Mouse (Mus musculus): ENCODE measurements around the gene Lman1l. TPM values are rescaled to one million over a fixed set of nuclear protein-coding genes. Genes with fewer than 3 reads are reported as not detected.

Gene Lman1l
- not detected for total RNA-seq (2021)
- long read RNA-seq, experiment 1: 0 reads
- long read RNA-seq, experiment 2: 0 reads

- DNase-seq: no peak
These were observed at the start of gene Lman1l for GRCm38 (mm10) chr9:57620674-57621073. Gene Lman1l (minus strand): TSS chr9:57620774.

- no peak for DNase-seq
These were observed 49.0 kb upstream of the Lman1l start for GRCm38 (mm10) chr9:57669566-57669965.

DNA sequence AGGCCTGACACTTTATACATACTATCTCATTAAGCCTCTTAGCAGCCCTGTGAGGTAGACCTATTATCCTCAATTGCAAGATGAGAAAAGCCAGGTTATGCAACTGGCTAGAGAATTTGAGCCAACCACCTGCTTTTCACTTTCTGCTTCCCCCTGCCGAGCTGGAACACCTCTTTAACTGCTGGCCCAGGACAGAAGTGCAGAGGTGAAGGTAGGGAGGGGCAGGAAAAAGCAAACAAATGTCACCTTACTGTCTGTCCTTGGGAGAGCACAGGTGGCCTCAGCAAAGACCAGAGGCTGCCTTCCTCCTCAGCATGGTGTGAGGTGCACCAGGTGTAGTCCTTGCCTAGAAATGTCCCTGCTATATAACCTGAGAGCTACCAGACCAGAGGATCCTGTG, 47.7 kb upstream of the Lman1l start:
- DNase-seq: no peak

DNA sequence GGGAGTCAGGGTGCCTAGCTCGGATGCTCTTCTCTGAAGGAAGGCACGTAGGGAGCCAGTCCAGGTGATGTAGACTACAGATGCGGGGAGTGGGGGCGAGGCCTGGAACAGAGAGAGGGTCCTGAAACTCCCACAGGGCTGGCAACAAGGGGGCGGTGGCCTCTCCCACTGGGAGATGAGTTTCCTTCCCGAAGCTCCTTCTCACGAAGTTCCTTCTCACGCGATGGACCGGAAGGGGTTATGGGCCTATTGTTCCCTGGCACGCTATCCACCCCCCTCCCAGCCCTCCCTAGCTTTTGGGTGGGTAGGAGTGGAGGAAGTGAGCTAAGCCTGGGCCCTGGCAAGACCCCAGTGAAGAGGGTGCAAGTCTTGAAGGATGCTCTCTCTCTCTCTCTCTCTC, 47.2 kb upstream of the Lman1l start:
- no peak for DNase-seq

DNA sequence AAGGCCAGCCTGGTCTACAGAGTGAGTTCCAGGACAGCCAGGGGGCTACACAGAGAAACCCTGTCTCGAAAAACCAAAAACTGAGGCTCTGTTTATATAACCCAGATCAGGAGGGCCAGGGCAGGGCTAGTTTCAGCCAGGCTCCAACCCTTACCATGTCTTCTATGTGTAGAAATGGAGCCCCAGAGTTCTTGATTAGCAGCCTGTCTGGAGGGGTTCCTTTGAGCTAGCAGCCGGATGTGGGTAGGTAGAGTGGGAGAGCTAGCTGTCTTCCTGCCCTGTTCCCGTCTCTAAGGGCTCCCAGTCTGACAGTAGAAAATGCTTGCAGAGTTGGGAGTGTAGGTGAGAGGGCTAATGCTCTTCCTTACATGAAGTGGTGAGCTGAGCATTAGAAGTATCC, 46.6 kb upstream of the Lman1l start:
- no peak for DNase-seq

DNA sequence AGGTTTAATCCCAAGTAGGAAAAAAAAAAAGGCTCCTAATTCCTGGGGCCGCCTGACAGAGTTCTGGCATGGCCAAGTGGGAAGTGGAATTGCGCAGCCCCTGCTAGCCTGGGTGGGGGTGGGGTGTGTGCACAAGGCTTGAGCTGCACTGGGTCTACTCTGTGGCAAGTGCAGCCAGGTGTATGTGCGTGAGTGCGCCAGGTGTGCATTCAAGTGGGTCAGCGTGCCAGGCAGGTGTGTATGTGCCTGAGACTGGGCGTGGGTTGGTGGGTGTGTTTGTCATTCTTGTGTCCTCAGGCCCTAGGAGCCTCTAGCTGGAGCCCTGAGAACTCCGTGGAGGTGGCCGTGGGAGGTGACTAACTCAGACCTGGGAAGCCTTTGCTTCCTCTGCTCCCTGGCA, 46.0 kb upstream of the Lman1l start:
- no peak for DNase-seq

- DNase-seq: no peak
These were observed 44.0 kb upstream of the Lman1l start for GRCm38 (mm10) chr9:57664616-57665015.

DNA sequence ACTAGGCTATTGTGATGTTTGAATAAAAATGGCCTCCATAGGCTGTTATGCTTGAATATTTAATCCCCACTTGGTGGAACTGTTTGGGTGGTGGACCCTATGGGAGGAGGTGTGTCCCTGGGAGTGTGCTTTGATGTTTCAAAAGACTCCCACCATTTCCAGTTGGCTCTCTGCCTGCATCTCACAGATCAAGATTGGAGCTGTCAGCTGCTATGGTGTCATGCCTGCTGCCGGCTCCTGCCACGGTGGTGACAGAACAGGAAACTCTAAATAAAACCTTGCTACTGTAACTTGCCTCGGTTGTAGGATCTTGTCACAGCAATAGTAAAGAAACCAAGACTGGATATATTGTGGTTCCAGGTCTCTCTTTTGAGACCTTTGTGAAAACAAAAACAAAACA, 41.0 kb upstream of the Lman1l start:
- DNase-seq: no peak

DNA sequence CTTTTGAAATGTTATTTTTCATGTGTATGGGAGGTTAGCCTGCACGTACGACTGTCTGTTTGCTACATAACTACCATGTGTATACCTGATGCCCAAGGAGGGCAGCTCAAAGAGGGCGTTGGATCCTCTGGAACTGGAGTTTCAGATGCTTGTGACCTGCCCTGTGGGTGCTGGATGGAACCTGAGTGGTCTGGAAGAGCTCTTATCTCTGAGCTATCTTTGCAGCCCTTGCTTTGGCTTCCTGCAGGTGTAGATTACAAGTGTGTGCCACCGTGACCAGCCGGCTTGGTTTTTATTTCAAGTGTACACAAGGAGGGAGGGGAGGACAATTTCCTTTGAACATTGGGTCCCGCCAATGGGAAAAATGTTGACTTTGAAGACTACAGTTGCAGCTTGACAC, 39.9 kb upstream of the Lman1l start:
- DNase-seq: no peak

- peak; percentile 60 for DNase-seq
These were observed 39.2 kb upstream of the Lman1l start for GRCm38 (mm10) chr9:57659774-57660173.

DNA sequence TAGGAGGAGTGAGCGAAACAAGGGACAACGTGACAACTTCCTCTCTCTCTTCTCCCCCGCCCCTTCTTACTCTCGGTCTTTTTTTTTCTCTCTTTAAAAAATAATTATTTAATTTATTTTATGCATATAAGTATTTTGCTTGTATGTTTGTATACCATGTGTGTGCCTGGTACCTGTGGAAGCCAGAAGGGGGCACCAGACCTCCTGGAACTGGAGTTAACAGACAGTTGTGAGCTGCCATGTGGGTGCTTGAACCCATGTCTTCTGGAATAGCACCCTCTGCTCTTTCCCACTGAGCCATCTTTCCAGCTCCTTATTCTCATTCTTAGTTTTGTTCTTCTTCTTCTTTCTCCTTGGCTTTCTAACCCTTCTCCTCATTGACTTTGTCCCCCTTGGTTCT, 38.4 kb upstream of the Lman1l start:
- no peak for DNase-seq

- DNase-seq: no peak
These were observed 37.3 kb upstream of the Lman1l start for GRCm38 (mm10) chr9:57657843-57658242.

- no peak for DNase-seq
These were observed 36.2 kb upstream of the Lman1l start for GRCm38 (mm10) chr9:57656631-57657350.

GRCm38 (mm10) chr9:57655749-57656148, 35.2 kb upstream of the Lman1l start:
- DNase-seq: peak; percentile 97

DNA sequence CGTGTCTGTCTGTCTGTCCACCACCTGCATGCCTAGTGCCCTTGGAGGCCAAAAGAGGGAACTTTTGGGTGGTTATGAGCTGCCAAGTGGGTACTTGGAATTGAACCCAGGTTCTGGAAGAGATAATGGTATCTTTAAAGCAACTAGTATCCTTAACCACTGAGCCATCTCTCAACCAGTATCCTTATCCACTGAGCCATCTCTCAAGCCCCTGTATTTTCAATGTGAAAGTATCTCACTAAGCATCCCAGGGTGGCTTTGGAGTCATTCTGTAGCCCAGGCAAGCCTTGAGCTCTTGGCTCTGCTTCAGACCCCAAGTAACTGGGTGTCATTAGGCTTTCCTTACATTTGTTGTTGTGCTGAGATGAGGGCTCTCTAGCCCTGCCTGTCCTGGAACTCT, 34.4 kb upstream of the Lman1l start:
- no peak for DNase-seq

DNA sequence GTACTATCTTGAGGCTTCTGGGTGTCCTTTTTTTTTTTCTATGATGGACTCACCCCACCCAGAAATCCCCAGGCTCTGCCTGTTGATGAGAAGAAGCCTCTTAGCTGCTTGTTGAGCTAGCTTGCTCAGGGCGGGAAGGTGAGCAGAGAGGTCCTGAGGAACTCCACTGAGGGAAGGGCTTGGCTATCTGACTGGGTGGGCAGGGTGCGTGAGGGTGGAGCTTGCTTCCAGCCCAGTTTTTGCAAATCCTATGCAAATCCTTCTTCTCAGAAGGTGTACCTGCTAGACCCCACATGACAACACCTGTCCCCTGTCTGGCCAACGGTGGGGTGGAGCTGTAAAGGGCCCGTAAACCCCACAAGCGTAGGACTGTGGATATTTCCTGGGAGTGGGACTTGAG, 32.7 kb upstream of the Lman1l start, which contains the start of gene Csk:
Gene Csk, minus strand, starts transcription at position 349 of the 400 bp plus-strand sequence.
- no peak for DNase-seq

- no peak for DNase-seq
These were observed 32.3 kb upstream of the Lman1l start for GRCm38 (mm10) chr9:57652855-57653254.

- no peak for DNase-seq
These were observed 31.8 kb upstream of the Lman1l start for GRCm38 (mm10) chr9:57652351-57652750.

DNA sequence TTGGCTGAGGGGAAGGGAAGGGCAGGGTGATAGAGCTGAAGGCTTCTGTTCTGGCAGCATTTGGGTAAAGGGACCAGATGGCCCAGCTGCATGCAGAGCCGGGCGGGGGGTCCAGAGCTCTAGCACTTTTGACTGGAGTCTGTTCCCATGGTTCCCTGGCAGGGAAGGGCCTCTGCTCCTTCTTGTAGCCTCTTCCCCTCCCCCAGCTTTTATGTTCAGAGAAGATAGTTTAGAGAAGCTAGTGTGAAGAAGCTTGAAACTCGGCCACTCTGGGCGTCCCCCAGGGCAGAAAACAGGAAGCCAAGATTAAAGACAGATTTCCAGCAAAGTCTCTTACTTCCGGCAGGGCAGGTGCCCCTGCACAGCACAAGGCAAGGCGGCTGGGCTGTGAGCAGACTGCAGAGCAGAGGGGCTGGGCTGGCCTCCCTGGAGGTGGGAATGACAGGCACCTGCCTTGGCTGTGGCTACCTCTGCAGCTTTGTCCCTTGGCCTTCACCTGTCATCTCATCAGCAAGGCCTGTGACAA, 30.3 kb upstream of the Lman1l start:
- DNase-seq: no peak

DNA sequence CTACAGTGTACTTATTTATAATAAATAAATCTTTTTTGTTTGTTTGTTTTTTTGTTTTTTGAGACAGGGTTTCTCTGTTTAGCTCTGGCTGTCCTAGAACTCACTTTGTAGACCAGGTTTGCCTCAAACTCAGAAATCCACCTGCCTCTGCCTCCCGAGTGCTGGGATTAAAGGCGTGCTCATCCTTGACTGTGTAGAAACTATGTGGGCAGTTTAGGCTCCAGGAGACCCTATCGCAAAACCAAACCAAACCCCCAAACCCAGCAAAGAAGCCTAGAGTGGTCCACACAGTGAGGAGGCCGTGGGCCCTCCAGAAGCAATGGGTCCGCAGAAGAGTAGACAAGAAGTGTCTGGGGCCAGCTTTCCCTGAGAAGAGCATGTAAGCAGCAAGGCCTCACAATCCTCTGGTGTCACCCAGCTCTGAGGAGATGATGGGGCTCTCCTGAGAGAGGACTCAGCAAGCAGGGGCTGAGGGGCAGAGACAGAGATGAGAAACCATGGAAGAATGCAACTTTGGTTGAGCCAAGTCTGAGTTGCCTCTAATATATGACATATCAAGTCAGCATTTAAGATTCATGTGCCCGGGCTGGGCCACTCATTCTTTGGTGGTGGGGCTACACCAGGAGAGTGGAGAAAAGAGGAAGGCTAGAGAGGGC, 29.7 kb upstream of the Lman1l start:
- DNase-seq: no peak

- DNase-seq: no peak
These were observed 26.9 kb upstream of the Lman1l start for GRCm38 (mm10) chr9:57647286-57648108.

- DNase-seq: no peak
These were observed 26.1 kb upstream of the Lman1l start for GRCm38 (mm10) chr9:57646551-57647103.
